Mouse (Mus musculus) limb, embryonic 15.5 days (tissue): ENCODE results near the gene Hmgb2. TPM values are rescaled to one million over a fixed set of nuclear protein-coding genes. Genes with fewer than 3 reads are reported as not detected.
"Not testable (repeated sequence)": the region's sequence is repeated elsewhere in the genome, so short reads cannot be mapped to it uniquely, and the experiment has no call there.

Experiments
- ATAC-seq: fragments of 200-750 bp; cut with Nextera tagmentation; 2 replicates; pipeline ENCODE4 v1.8.0; 2017; ENCODE audit warnings: low read depth, moderate TSS enrichment; ENCODE audit not compliant: insufficient number of reproducible peaks, low FRiP score, low TSS enrichment
- H3K27ac ChIP-seq: fragments of 300-500 bp; sonication (generic); 2 replicates; pipeline ENCODE4 v1.5.1; 2015; ENCODE audit warnings: moderate library complexity, mild to moderate bottlenecking, inconsistent platforms
- H3K27me3 ChIP-seq: fragments of 300-500 bp; sonication (generic); 2 replicates; pipeline ENCODE4 v1.6.1; 2015; ENCODE audit warnings: inconsistent platforms
- H3K36me3 ChIP-seq: fragments of 300-500 bp; sonication (generic); 2 replicates; pipeline ENCODE4 v1.6.1; 2015; ENCODE audit warnings: inconsistent platforms
- H3K4me1 ChIP-seq: fragments of 300-500 bp; sonication (generic); 2 replicates; pipeline ENCODE4 v1.6.1; 2015; ENCODE audit warnings: inconsistent platforms
- H3K4me2 ChIP-seq: fragments of 300-500 bp; sonication (generic); 2 replicates; pipeline ENCODE4 v1.6.1; 2015; ENCODE audit warnings: mild to moderate bottlenecking, inconsistent platforms
- H3K4me3 ChIP-seq: fragments of 300-500 bp; sonication (generic); 2 replicates; pipeline ENCODE4 v1.5.1; 2015; ENCODE audit warnings: mild to moderate bottlenecking, inconsistent platforms
- H3K9ac ChIP-seq: fragments of 300-500 bp; sonication (generic); 2 replicates; pipeline ENCODE4 v1.6.1; 2015; ENCODE audit warnings: inconsistent platforms
- H3K9me3 ChIP-seq: fragments of 300-500 bp; sonication (generic); 2 replicates; pipeline ENCODE4 v1.6.1; 2016; ENCODE audit warnings: inconsistent platforms
- WGBS: fragments of 180-500 bp; shearing (Covaris S2); methylation state at CpG from one replicate; pipeline ENCODE4 v1.1.7; 2015; 5-methylcytosine and 5-hydroxymethylcytosine counted together
- polyA plus RNA-seq: library from polyadenylated mRNA; unstranded; fragments of >200 nt; fragmentation: Nextera tagmentation; extraction: Ambion mirVana; gene quantifications from 2 replicates; pipeline ENCODE4 v1.2.1, GENCODE M21; 2015

Gene Hmgb2
- polyA plus RNA-seq, 1 experiment from 2014 or later, result 297 TPM

DNA sequence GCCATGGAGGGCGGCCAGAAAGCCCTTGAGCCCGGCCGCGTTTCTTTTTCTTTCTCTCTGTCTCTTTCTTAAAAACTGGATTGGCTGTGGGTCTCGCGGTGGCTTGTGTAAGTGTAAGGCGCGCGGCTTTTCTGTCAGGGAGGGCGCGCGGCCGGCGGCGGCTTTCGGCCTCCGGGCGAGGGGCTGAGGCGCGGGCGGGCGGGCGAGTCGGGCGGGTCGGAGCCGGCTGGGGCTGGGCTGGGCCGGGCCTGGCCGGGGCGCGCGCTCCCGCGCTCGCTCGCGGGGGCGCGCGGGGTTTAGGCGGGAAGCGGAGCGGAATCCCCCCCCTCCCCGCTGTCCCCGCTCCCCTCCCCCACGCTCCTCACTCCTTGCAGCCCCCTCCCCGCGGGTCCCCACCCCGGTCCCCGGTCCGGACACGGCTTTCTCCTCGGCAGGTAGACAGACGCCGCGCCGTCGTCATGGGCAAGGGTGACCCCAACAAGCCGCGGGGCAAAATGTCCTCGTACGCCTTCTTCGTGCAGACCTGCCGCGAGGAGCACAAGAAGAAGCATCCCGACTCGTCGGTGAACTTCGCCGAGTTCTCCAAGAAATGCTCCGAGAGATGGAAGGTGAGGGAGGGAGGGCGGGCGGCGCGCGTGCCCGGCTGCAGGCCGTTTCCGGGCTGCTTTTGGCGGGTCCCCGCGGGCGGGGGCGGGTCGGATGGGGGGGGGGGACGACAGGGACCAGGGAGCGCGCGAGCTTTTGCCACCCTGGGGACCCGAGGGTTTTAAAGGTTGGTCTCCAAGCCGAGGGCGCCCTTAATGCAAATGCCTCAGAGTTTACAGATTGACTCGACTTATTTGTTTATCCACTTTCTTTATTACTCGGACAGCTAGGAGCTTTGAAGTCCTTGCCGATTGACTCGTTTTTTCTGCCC lies 692 bp downstream of the Hmgb2 start:
- Histone ChIP-seq H3K9ac (peak overlapping the region; percentile 100), H3K9me3 (no peaks in the 10 kb centered on the region), H3K36me3 (peaks cover 9% of the 10 kb centered on the region; the same call in 1 of the 2 replicates), H3K27me3 (no peaks in the 10 kb centered on the region), H3K27ac (peak overlapping the region; percentile 100), H3K4me3 (peak overlapping the region; percentile 86), H3K4me2 (peak overlapping the region; percentile 47), H3K4me1 (no peaks in the 10 kb centered on the region; the same call in 1 of the 2 replicates)
- 1% methylated on average over 67 of the region's 96 CpGs for WGBS
- ATAC-seq, result no peak

DNA sequence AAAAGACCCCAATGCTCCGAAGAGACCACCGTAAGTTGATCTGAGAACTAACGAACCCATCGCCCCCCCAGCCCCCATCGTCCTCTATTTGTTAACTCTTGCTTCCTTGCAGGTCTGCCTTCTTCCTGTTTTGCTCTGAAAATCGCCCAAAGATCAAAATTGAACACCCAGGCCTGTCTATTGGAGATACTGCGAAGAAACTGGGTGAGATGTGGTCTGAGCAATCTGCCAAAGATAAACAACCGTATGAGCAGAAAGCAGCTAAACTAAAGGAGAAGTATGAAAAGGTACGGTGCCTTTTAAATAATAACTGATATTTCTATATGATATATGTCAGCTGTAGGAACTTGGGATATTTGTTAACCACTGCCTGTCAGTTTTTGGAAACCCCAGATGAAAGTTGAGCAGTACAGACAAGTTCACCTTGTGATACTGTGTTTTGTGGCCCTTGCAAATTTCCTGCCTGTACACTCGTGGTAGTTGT lies 1.5 kb downstream of the Hmgb2 start:
- not testable (repeated sequence) for H3K27me3 ChIP-seq, H3K27ac ChIP-seq, ATAC-seq, H3K9me3 ChIP-seq, H3K4me1 ChIP-seq
- Histone ChIP-seq H3K9ac (peak overlapping the region; percentile 100; the same call in 1 of the 2 replicates), H3K36me3 (peaks cover 14% of the 10 kb centered on the region; the same call in 1 of the 2 replicates), H3K4me2 (peak overlapping the region; percentile 47), H3K4me3 (peak overlapping the region; percentile 86)
- WGBS, result 12% methylated on average over 10 of the region's 10 CpGs

DNA sequence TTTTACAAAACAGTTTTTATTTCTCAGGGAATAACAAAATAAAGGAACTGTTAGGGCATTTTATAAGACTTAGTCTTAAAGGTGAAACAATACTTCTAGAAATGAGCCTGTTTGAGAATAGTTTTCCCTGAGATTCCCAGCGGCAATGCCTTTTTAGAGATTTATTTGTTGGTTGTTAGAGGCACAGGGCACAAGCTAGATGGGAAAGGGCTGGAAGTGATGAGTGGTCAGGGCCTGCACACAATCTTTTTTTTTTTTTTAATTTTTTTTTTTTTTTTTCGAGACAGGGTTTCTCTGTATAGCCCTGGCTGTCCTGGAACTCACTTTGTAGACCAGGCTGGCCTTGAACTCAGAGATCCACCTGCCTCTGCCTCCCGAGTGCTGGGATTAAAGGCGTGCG lies 5.0 kb downstream of the Hmgb2 start:
- peaks cover 14% of the 10 kb centered on the region; the same call in 1 of the 2 replicates for H3K36me3 ChIP-seq
- H3K9me3 ChIP-seq, H3K4me2 ChIP-seq, H3K4me3 ChIP-seq, H3K27me3 ChIP-seq, ATAC-seq, H3K4me1 ChIP-seq, H3K27ac ChIP-seq, H3K9ac ChIP-seq: not testable (repeated sequence)
- 84% methylated on average over 5 of the region's 5 CpGs for WGBS

DNA sequence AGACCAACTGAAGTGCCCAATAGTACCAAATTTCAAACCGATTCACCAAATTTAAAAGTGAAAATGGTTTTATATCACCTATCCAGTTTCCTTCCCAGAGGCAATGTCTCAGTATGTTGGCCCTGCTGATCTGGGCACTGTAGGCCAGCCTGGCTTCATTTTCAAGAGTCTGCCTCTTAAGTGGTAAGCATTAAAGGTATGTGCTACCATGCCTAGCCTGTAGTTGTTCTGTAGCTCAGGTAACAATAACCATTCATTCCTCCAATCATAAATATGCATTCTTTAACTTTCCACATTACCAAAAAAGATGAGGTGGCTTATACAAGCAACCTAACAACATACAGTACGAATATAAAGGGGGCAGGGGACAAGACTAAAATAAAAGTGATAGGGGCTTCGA lies 6.0 kb downstream of the Hmgb2 start:
- Histone ChIP-seq H3K4me2 (no peak overlapping the region), H3K4me1 (no peaks in the 10 kb centered on the region), H3K27ac (no peak overlapping the region), H3K36me3 (peaks cover 14% of the 10 kb centered on the region; the same call in 1 of the 2 replicates), H3K9ac (no peak overlapping the region), H3K9me3 (no peaks in the 10 kb centered on the region), H3K4me3 (no peak overlapping the region), H3K27me3 (no peaks in the 10 kb centered on the region)
- 84% methylated on average over 3 of the region's 3 CpGs for WGBS
- ATAC-seq, result no peak

DNA sequence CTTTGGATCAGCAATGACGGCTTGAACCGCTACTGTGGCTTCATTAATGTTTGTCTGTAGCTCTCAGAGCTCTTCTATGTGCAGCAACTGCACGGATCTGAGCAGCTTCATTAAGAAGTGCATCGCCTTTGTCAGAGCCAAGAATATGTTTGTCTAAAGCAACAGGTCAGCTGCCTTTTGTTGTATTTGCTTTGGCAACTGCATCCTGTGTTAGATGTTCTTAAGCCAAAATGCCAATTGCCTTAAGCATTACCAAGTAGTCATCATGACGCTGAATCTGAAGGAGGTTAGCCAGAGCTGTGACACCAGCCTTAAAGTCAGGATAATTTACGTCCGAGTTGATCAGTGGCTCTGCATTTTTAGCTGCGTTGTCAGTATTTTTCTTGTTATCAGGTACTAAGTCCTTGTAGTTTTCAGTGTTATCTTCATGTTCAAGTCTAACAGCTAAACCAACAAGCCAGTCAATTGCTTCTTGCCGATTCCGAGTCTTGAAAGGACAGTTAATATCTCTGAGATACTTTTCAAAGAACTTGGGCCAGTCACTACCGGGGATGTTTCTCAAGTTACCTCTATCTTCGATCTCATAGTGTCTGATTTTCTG lies 8.6 kb downstream of the Hmgb2 start:
- ATAC-seq, result no peak
- H3K4me2 ChIP-seq, result no peak overlapping the region
- WGBS, result 86% methylated on average over 12 of the region's 12 CpGs
- no peaks in the 10 kb centered on the region for H3K9me3 ChIP-seq
- H3K36me3 ChIP-seq, result peaks cover 17% of the 10 kb centered on the region
- H3K27me3 ChIP-seq, result no peaks in the 10 kb centered on the region
- no peak overlapping the region for H3K4me3 ChIP-seq
- H3K4me1 ChIP-seq, result no peaks in the 10 kb centered on the region
- H3K9ac ChIP-seq, result no peak overlapping the region
- no peak overlapping the region for H3K27ac ChIP-seq

DNA sequence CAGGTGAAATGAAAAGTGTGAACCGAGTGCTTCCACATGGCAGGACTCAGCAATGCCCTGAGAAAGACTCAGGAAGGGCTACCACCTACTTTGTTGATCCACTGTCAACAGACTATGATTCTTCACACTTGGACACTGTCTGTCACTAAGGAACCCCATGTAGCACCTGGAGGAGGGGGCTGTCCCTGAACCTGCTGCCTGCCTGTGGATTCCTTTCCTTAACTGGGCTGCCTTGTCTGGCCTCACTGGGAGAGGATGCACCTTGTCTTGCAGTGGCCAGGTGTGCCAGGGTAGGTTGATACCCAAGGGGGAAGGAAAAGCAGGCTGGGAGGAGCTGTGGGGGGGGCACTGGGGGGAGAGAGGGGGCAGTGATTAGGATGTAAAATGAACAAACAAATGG lies 16.3 kb downstream of the Hmgb2 start:
- H3K4me2 ChIP-seq, result no peak overlapping the region
- H3K4me3 ChIP-seq, result no peak overlapping the region
- WGBS, result 97% methylated on average over 1 of the region's 1 CpGs
- no peaks in the 10 kb centered on the region for H3K4me1 ChIP-seq
- H3K36me3 ChIP-seq, result peaks cover 7% of the 10 kb centered on the region; the same call in 1 of the 2 replicates
- H3K27ac ChIP-seq, result no peak overlapping the region
- H3K9me3 ChIP-seq, result no peaks in the 10 kb centered on the region
- ATAC-seq, result 0 out of 2 replicates have a peak, but pooled peaks have one; percentile 30
- H3K9ac ChIP-seq, result no peak overlapping the region
- no peaks in the 10 kb centered on the region for H3K27me3 ChIP-seq

DNA sequence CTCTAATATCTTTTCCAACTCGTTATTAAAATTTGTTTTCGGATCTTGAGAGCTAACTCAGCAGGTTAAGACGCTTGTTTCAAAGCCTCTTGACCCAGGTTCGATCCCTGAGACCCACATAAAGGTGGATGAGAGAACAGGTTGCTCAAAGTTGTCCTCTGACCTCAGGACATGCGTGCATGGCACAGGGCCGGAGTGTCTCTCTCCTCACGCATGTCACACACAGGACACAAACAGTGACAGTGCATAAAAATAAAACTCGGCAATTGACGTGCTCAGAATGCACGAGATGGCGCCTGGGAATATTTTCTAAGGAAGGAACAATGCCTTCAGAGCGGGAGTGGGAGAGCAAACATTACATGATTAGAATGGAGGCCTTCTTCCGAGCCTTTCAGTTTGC lies 18.5 kb downstream of the Hmgb2 start:
- Histone ChIP-seq H3K9ac (no peak overlapping the region), H3K4me3 (no peak overlapping the region), H3K27ac (0 out of 2 replicates have a peak overlapping the region, but pooled peaks have one; percentile 22), H3K4me2 (no peak overlapping the region), H3K4me1 (no peaks in the 10 kb centered on the region), H3K9me3 (no peaks in the 10 kb centered on the region), H3K27me3 (no peaks in the 10 kb centered on the region), H3K36me3 (peaks cover 13% of the 10 kb centered on the region)
- 92% methylated on average over 13 of the region's 13 CpGs for WGBS
- ATAC-seq, result no peak

DNA sequence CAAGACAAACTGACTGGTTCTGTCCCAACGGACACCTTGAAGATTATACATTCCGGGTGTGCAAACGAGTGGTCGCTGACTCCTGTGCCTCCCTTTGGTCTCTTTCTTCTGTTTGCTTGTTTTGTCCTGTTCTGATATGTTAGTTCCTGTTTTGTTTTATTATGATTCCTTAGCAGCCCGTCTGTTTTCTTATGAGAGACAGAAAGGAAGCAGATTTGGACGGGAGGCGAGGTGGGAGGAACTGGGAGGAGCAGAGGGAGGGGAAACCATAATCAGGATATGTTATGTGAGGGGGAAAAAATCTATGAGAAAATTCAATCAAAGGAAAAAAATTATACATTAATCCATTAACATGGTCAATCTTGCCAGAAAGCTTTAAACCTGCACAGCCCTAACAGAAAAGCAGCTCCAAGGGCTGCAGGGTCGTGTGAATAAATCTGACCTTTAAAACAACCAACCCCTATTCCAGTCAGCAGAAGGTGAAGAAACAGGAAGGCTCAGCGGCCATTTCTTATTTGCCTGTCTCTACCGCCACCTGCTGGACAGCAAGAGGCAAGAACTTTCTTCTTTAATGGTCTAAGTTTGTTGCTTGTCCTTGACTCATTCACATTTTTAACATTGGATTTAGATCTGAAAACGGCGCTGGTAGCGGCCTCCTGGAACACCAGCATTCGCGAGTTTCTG lies 19.1 kb downstream of the Hmgb2 start:
- ATAC-seq, result no peak
- Histone ChIP-seq H3K4me1 (no peaks in the 10 kb centered on the region), H3K9ac (no peak overlapping the region), H3K27ac (0 out of 2 replicates have a peak overlapping the region, but pooled peaks have one; percentile 22), H3K4me2 (no peak overlapping the region), H3K27me3 (no peaks in the 10 kb centered on the region), H3K4me3 (0 out of 2 replicates have a peak overlapping the region, but pooled peaks have one; percentile 2), H3K9me3 (no peaks in the 10 kb centered on the region), H3K36me3 (peaks cover 15% of the 10 kb centered on the region)
- 25% methylated on average over 15 of the region's 15 CpGs for WGBS

DNA sequence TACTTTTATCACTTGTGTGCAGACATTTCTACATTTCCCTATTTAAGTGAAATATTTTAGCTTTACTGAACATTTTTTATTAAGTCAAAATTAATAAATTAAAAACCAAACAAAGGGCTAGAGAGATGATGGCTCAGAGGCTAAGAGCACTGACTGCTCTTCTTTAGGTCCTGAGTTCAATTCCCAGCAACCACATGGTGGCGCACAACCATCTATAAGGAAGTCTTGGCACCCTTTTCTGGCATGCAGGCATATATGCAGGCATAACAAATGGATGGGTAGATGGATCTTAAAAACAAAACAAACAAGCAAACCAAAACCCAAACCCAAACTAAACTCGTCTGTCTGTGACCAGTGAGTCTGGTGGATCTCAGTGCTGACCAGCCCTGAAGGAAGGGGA lies 20.5 kb downstream of the Hmgb2 start:
- ATAC-seq, result no peak
- 60% methylated on average over 2 of the region's 2 CpGs for WGBS
- no peaks in the 10 kb centered on the region for H3K27me3 ChIP-seq
- no peak overlapping the region for H3K4me2 ChIP-seq
- H3K4me1 ChIP-seq, result no peaks in the 10 kb centered on the region
- peaks cover 19% of the 10 kb centered on the region for H3K36me3 ChIP-seq
- no peak overlapping the region for H3K27ac ChIP-seq
- H3K9me3 ChIP-seq, result no peaks in the 10 kb centered on the region
- no peak overlapping the region for H3K4me3 ChIP-seq
- no peak overlapping the region for H3K9ac ChIP-seq

DNA sequence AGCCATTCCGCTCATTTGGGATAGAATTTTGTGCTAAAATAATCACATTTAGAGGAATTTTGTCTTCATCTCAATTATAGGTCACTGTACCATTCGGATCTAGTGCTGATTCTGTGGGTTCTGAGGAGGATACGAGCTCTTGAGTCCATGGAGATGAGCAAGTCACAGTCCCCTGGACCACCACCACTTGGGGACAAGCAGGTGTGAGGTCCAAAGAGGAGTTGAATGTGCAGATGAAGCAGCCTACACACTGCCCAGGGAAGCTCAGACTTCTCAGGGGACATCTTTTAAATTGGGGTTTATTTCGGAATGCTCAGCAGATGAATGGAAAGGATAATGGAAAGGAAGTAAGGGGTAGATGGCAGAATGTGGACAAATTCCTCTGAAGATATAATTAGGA lies 21.4 kb downstream of the Hmgb2 start:
- Histone ChIP-seq H3K27me3 (no peaks in the 10 kb centered on the region), H3K27ac (no peak overlapping the region), H3K9ac (no peak overlapping the region), H3K4me3 (no peak overlapping the region), H3K4me2 (no peak overlapping the region), H3K9me3 (no peaks in the 10 kb centered on the region), H3K36me3 (peaks cover 18% of the 10 kb centered on the region; the same call in 1 of the 2 replicates), H3K4me1 (no peaks in the 10 kb centered on the region)
- no peak for ATAC-seq
- 92% methylated on average over 4 of the region's 4 CpGs for whole genome bisulfite sequencing

DNA sequence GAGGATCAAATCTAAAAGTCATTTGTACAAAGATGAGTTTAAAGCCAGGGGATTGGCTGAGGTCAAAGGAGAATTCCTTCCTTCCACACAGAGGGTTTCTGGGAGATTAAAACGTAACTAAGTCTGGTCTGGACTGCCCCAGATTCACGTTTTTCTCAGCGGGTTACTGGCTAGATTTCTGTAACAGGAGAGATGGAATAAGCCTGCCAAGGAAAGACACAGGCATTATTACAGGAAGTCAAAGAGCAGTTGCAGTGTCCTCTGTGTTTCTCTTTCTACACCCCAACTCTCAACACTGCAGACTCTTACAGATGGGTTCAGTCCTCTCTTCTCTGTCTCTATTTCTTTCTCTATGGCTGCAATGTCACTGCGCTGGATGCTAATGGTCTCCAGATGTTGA lies 22.8 kb downstream of the Hmgb2 start:
- H3K9me3 ChIP-seq, result no peaks in the 10 kb centered on the region
- H3K4me3 ChIP-seq, result no peak overlapping the region
- H3K4me1 ChIP-seq, result no peaks in the 10 kb centered on the region
- H3K36me3 ChIP-seq, result peaks cover 18% of the 10 kb centered on the region; the same call in 1 of the 2 replicates
- H3K27ac ChIP-seq, result peak overlapping the region; percentile 33
- no peak overlapping the region for H3K4me2 ChIP-seq
- no peak for ATAC-seq
- no peaks in the 10 kb centered on the region for H3K27me3 ChIP-seq
- H3K9ac ChIP-seq, result no peak overlapping the region
- WGBS, result 46% methylated on average over 4 of the region's 4 CpGs
